Mouse (Mus musculus) small intestine, adult 2 months (tissue): ENCODE data around the gene Col1a1. TPM values are rescaled to one million over a fixed set of nuclear protein-coding genes. Genes with fewer than 3 reads are reported as not detected.

Experiments
- H3K27ac ChIP-seq: fragments of 200-500 bp; 2 replicates; pipeline ENCODE4 v1.5.1; 2012; ENCODE audit warnings: low read depth, low read length, control low read depth, inconsistent platforms; ENCODE audit not compliant: insufficient read depth
- H3K27me3 ChIP-seq: fragments of 200-500 bp; 2 replicates; pipeline ENCODE4 v1.6.1; 2012; ENCODE audit warnings: mild to moderate bottlenecking, moderate library complexity, low read length, inconsistent platforms; ENCODE audit not compliant: control insufficient read depth, insufficient read depth
- H3K36me3 ChIP-seq: fragments of 200-500 bp; 2 replicates; pipeline ENCODE4 v1.6.1; 2012; ENCODE audit warnings: mild to moderate bottlenecking, low read length, control low read depth, inconsistent platforms; ENCODE audit not compliant: control insufficient read depth, insufficient read depth
- H3K4me1 ChIP-seq: fragments of 200-500 bp; 2 replicates; pipeline ENCODE4 v1.6.1; 2012; ENCODE audit warnings: low read length, inconsistent platforms, mixed read lengths; ENCODE audit not compliant: control insufficient read depth, insufficient read depth, insufficient read length
- H3K4me3 ChIP-seq: fragments of 200-500 bp; 2 replicates; pipeline ENCODE4 v1.5.1; 2012; ENCODE audit warnings: low read depth, mild to moderate bottlenecking, control low read depth, inconsistent platforms, low read length, moderate library complexity
- CTCF ChIP-seq: fragments of 200-500 bp; IDR thresholded peaks from 2 replicates; pipeline ENCODE4 v1.5.1; 2012; ENCODE audit warnings: low read depth, mild to moderate bottlenecking, control low read depth, inconsistent platforms, low read length, moderate library complexity, mixed read lengths; ENCODE audit not compliant: insufficient replicate concordance, insufficient read length; ENCODE audit errors: extremely low read depth
- POLR2A ChIP-seq: fragments of 200-500 bp; IDR thresholded peaks from 2 replicates; pipeline ENCODE4 v1.6.1; 2012; ENCODE audit warnings: low read depth, mild to moderate bottlenecking, control low read depth, inconsistent platforms, low read length, moderate library complexity
- WGBS: fragments of 180-500 bp; shearing (Covaris S2); methylation state at CpG from one replicate; pipeline ENCODE4 v1.1.7; 2018; 5-methylcytosine and 5-hydroxymethylcytosine counted together
- polyA plus RNA-seq: library from polyadenylated mRNA; depleted of rRNA; stranded (reverse); fragments of >200 nt; gene quantifications from 2 replicates; pipeline ENCODE4 v1.2.3, GENCODE M21; 2012; rRNA removed

Col1a1 gene
- polyA plus RNA-seq = 49.0 and 51.1 TPM in 2 replicates

GRCm38 (mm10) chr11:94936045-94936444 is at the start of gene Col1a1:
Col1a1 (plus strand) TSS chr11:94936224.
- no peaks in the 10 kb centered on the region for H3K36me3 ChIP-seq
- WGBS = 31% methylated on average over 19 of the region's 19 CpGs

GRCm38 (mm10) chr11:94891155-94891554 is 44.9 kb upstream of the Col1a1 start:
- peaks cover 6% of the 10 kb centered on the region for H3K27me3 ChIP-seq
- H3K4me3 ChIP-seq = no peak overlapping the region
- H3K36me3 ChIP-seq = no peaks in the 10 kb centered on the region
- TF ChIP-seq POLR2A = no peak
- TF ChIP-seq CTCF = no peak
- WGBS = 85% methylated on average over 6 of the region's 6 CpGs
- no peak overlapping the region for H3K27ac ChIP-seq
- H3K4me1 ChIP-seq = no peaks in the 10 kb centered on the region

More at GRCm38 (mm10) chr11:94936045-94936444, at the start of gene Col1a1:
- Histone ChIP-seq H3K27ac (peak within 1 kb of the TSS; percentile 78), H3K4me1 (peaks cover 6% of the 10 kb centered on the region), H3K4me3 (peak within 1 kb of the TSS; percentile 61), H3K27me3 (peaks cover 7% of the 10 kb centered on the region; the same call in 1 of the 2 replicates)
- TF ChIP-seq POLR2A = peak; percentile 76
- TF ChIP-seq CTCF = no peak

DNA sequence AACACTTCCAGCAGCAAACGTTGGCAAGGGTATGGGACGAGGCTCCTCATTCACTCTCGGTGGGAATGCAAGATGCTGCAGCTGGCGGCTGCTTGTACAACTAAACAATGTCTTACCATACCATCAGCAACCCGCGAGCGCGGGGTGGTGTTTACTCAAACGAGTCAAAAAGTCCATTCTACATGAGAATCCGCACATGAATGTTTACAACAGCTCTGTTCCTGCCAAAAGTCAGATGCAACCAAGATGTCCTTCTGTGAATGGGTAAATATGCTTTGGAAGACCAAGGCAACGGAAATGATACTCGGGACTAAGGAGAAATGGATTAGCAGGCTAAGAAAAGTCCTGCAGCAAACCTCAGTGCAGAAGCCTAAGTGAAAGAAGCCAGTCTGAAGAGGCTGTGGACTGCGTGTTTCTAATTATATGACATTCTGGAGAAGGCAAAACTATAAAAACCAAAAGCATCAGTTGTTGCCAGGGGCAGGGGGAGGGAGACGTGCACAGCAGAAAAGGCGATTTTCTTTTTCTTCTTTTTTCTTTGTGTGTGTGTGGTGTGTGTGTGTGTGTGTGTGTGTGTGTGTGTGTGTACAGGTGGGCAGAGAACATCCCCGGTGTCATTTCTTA is 39.2 kb upstream of the Col1a1 start:
- WGBS = 60% methylated on average over 16 of the region's 16 CpGs
- Histone ChIP-seq H3K27ac (no peak overlapping the region), H3K27me3 (peaks cover 6% of the 10 kb centered on the region), H3K4me1 (no peaks in the 10 kb centered on the region), H3K4me3 (no peak overlapping the region), H3K36me3 (no peaks in the 10 kb centered on the region)
- TF ChIP-seq POLR2A (no peak), CTCF (no peak)

- no peak overlapping the region for H3K27ac ChIP-seq
- TF ChIP-seq POLR2A (no peak), CTCF (no peak)
- no peaks in the 10 kb centered on the region for H3K27me3 ChIP-seq
- H3K4me1 ChIP-seq = no peaks in the 10 kb centered on the region
- no peaks in the 10 kb centered on the region for H3K36me3 ChIP-seq
- H3K4me3 ChIP-seq = no peak overlapping the region
- 35% methylated on average over 2 of the region's 2 CpGs for WGBS
These were observed 34.8 kb upstream of the Col1a1 start for GRCm38 (mm10) chr11:94901231-94901630.

DNA sequence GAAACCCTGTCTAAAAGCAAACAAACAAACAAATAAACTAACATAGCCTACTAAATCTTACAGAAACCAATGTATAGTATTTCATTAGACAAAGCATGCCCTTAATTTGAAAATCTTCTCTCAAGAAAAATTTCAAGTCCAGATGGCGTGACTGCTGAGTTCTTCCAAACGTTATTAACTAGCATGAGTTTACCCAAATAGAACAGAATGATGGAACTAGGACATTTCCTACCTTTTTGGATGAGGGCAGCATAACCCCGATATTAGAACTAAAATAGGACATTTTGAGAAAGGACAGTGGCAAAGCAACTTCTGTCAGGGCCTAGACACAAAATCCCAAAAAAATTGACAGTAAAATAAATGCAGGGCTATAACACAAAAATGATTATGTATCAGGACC is 31.7 kb upstream of the Col1a1 start:
- TF ChIP-seq CTCF = no peak
- no peak for TF ChIP-seq POLR2A
- Histone ChIP-seq H3K27ac (no peak overlapping the region), H3K36me3 (no peaks in the 10 kb centered on the region), H3K4me1 (no peaks in the 10 kb centered on the region), H3K4me3 (no peak overlapping the region), H3K27me3 (no peaks in the 10 kb centered on the region)
- 86% methylated on average over 3 of the region's 3 CpGs for WGBS

DNA sequence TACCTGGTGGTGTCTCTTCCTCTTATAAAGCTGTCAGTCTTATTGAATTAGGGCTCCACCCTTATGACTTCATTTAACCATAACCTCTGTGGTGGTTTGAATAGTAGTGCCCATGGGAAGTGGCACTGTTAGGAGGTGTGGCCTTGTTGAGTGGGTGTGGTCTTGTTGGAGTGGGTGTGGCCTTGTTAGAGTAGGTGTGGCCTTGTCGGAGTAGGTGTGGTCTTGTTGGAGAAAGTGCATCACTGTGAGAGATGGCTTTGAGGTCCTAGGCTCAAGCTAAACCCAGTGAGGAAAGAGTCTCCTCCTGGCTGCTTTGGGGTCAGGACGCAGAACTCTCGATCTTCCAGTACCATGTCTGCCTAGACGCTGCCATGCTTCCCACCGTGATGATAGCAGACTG is 25.1 kb upstream of the Col1a1 start:
- 82% methylated on average over 5 of the region's 5 CpGs for WGBS
- Histone ChIP-seq H3K4me3 (no peak overlapping the region), H3K27ac (no peak overlapping the region), H3K36me3 (no peaks in the 10 kb centered on the region), H3K27me3 (no peaks in the 10 kb centered on the region; the same call in 1 of the 2 replicates), H3K4me1 (peaks cover 4% of the 10 kb centered on the region)
- no peak for TF ChIP-seq CTCF
- TF ChIP-seq POLR2A = no peak

DNA sequence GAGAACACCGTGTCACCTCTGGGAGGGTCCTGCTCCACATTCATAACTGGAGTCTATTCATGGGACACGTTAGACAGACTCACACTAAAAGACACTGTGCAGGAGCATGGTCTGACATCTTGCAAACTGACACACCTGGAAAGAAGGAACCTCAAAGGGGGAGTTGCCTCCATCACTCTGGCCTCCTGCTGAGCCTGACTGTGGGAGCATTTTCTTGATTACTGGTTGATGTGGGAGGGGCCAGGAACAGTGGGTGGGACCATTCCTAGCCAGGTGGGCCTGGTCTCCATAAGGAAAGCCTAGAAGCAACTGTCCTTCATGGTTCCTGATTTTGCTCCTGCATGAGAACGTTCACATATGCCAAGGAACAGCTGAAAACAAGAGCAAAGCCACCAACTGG is 23.5 kb upstream of the Col1a1 start:
- WGBS = 68% methylated on average over 3 of the region's 3 CpGs
- no peak overlapping the region for H3K4me3 ChIP-seq
- TF ChIP-seq POLR2A (no peak), CTCF (no peak)
- H3K36me3 ChIP-seq = no peaks in the 10 kb centered on the region
- H3K27ac ChIP-seq = no peak overlapping the region
- no peaks in the 10 kb centered on the region; the same call in 1 of the 2 replicates for H3K27me3 ChIP-seq
- peaks cover 7% of the 10 kb centered on the region for H3K4me1 ChIP-seq
